Mouse (Mus musculus) T-helper 2 cell (primary cell): ENCODE results near the gene Yars.

Source experiments
- in situ Hi-C: fragments of 300-600 bp; cut with MboI, MseI; formaldehyde crosslinking; loops from one replicate; pipeline ENCODE4 v1.15.1; 2025; ENCODE audit warnings: high pct_unique_total_duplicates

The Yars gene

GRCm38 (mm10) chr4:129227170-129227984, 37.8 kb downstream of the Yars start:
- in situ Hi-C loops, result loop anchor here (10.0 kb wide), 1 partner anchor 1157 kb away; no protein-coding TSS in a partner anchor

DNA sequence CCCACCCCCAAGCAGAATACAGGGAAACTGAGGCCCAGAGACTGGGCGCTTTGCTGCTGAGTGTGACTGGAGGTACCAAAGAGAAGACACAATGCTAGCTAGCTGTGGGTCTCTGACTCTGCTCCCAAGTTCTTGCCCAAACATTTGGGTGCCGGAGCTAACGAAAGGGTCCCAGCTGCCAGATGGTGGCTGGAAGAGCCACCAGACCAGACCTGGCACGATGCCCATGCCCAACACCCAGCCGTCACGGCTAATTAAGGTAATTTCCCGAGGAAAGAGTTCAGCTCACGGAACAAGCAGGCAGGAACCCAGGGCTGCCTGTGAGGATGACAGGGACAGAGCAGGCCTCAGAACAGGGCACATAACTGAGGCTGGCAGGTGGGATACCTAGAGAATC, 38.4 kb downstream of the Yars start:
- in situ Hi-C loops, result loop anchor here (10.0 kb wide), 1 partner anchor 1157 kb away; no protein-coding TSS in a partner anchor

GRCm38 (mm10) chr4:129230926-129231325, 41.4 kb downstream of the Yars start:
- in situ Hi-C loops, result no loop called here

DNA sequence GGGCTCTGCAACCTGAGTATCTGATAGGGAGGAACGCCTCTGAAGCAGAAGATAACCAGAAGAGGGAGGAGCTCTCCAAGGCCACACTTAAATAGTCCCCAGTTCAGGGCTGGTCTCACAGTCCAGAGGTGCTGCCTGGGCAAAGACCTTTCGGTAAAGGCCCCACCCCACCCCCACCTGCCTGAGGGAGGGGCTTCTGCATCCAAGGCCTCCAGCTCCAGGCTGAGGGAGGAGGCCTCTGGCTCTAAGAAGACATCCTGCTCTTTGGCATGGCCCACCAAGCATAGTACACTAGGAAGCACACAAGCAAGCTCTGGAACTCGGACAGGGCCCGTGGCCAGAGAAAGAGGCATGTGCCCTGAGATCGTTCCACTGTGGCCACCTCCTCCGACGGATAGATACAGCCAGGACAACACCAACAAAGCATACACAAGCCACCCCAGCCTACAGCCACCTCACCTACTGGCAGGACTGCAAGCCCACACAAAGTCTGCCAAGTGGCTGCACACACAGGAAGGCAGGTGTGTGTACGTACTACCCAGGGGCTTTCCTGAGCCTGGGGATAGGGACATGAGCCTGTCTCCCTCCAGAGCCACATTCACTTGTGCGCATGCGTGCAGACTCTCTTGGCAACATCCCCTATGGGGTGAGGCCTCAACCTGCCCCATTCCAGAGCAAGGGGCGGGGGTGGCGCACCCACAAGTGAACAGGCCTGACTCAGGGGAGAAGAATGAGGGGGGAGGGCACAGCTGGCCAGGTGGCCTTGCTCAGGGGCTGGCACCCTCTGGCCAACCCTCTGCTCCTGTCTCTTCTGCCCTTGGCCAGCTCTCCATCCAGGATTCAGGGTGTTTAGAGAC, 42.3 kb downstream of the Yars start:
- in situ Hi-C loops, result no loop called here

- in situ Hi-C loops, result no loop called here
Observed at GRCm38 (mm10) chr4:129232561-129233360, 43.2 kb downstream of the Yars start.

DNA sequence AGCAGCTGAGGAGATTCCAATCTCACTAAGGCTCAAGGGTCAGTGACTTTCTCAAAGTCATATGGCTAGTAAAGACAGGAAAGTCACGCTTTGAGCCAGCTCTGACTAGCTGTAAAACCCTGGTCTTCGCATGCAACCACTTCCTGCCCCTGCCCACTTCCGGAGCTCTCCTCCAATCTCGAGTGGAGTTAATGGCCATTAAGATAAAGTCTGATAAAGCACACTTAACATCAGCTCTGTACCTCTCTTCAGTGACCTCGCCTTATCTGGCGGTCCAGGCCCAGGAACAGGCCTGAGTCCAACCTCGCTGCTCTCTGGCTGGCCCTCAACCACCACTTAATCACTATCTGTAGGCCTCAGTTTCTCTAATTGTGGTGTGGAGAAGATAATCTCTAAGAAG, 44.9 kb downstream of the Yars start:
- in situ Hi-C loops, result no loop called here

DNA sequence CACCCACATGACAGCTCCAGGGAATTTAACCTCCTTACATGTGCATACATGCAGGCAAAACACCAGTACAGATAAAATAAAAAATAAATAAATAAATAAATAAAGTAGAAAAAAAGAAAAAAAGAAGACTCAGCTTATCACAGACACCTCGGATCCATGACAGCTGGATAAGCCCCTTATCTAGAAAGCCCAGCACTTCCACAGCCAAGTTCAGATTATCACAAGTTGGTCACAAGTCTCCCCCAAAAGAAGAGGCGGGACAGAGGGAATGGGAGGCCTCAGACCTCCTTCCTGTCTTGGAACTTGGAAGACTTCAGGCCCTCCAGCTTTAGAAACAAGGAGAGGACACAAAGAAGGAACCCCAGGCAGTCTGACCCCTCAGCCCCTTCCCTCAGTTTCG, 45.6 kb downstream of the Yars start:
- in situ Hi-C loops, result loop anchor here (5.0 kb wide), 1 partner anchor 42 kb away; no protein-coding TSS in a partner anchor

GRCm38 (mm10) chr4:129236236-129236813, 46.8 kb downstream of the Yars start:
- in situ Hi-C loops, result loop anchor here (5.0 kb wide), 1 partner anchor 41 kb away; no protein-coding TSS in a partner anchor

- in situ Hi-C loops, result loop anchor here (5.0 kb wide), 1 partner anchor 39 kb away; no protein-coding TSS in a partner anchor
Observed at GRCm38 (mm10) chr4:129237843-129238441, 48.4 kb downstream of the Yars start.

- in situ Hi-C loops, result loop anchor here (5.0 kb wide), 1 partner anchor 39 kb away; no protein-coding TSS in a partner anchor
Observed at GRCm38 (mm10) chr4:129238579-129239016, 49.0 kb downstream of the Yars start.

DNA sequence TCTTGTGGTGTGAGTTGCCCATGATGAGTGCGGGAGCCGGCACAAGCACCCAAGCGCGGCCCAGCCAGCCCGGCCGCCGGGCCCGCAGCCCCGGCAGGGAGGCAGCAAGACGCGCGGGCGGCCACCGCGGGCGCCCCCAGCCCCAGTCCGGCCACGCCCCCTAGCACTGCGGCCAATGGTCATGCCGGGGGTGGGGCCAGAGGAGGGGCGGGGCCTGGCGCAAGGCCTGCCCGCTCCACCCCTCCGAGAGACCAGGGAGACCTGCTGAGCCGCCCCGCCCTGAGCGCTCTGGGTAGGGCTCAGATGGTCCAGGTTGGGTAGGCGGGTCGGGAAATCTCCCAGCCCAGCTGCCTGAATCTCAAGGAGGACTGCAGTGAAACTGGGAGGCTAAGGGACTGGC, 49.5 kb downstream of the Yars start:
- in situ Hi-C loops, result loop anchor here (5.0 kb wide), 1 partner anchor 38 kb away; no protein-coding TSS in a partner anchor

- in situ Hi-C loops, result no loop called here
Observed at GRCm38 (mm10) chr4:129241898-129242297, 52.3 kb downstream of the Yars start.

- in situ Hi-C loops, result no loop called here
Observed at GRCm38 (mm10) chr4:129242327-129242726, 52.8 kb downstream of the Yars start.

DNA sequence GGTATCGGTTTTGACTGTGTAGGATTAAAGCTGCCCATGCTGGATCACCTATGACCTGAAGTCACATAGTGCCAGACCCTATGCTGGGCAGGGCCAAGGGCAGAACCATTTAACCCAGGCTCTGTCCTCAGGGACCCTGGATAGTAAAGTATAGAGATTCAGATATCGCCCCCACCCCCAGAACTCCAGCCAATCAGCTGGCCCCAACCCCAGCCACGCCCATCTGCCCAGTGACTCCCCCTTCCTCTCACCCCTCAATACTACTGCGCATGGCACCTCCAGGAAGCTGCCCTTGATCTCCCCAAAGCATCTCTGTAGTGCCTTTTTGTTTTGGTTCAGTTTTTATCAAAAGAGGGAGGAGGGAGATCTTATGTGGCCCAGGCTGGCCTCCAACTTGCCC, 53.2 kb downstream of the Yars start:
- in situ Hi-C loops, result no loop called here

DNA sequence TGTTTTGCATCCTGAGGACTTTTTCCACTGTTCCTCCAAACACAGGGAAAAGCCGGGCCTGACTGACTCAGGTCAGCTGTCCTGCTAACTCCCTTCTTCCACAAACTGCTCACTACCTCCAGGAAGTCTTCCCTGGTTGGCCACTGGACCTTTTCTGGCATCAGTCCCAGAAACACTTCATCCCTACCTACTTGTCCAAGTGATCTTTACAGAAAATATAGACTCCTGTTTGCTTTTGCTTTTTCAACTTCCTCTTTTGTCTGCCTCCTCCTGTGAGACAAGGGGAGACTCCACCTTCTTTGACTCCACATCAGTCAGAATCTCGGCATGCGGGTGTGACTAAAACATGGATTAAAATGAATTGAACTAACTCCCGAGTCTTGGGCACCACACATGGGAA, 55.2 kb downstream of the Yars start:
- in situ Hi-C loops, result no loop called here

- in situ Hi-C loops, result no loop called here
Observed at GRCm38 (mm10) chr4:129246360-129247301, 57.1 kb downstream of the Yars start.

GRCm38 (mm10) chr4:129247381-129248242, 58.1 kb downstream of the Yars start:
- in situ Hi-C loops, result no loop called here

DNA sequence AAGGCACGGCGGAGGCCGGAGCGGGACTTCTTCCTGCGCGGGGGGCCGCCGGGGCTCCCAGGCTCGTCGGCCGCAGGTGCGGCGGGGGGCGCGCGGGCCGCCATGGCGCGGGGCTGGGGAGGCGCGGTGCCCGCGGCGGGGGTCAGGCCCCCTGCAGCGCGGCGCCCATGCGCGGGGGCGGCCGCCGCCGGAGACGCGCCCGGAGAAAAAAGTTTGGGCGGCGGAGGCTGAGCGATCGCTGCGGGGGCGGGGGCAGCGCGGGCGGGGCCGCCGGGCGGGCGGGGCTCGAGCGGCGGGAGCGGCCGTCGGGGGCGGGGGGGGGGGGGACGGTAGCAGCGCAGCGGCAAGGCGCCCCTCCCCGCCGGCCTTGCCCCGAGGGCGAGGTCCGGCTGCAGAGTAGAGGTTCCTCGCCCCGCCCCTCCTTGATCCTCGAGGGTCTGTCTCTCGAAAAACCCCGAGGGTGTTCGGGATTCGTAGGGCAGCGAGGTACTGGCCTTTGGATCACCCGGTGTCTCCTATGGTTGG, 58.7 kb downstream of the Yars start:
- in situ Hi-C loops, result no loop called here
